Mouse (Mus musculus): ENCODE data around the gene Cyp26b1.

GRCm38 (mm10) chr6:84587471-84588101 is 6.1 kb downstream of the Cyp26b1 start:
- TF ChIP-seq CTCF (IDR thresholded peaks at IDR 0.05; ENCODE audit: low read depth) (no peak), EP300 (IDR thresholded peaks at IDR 0.05; ENCODE audit: low read depth) (no peak)
